Mouse (Mus musculus): ENCODE data around the gene Foxm1.

The Foxm1 gene

GRCm38 (mm10) chr6:128424269-128425019 lies 61.7 kb downstream of the Foxm1 start, which contains the start of gene Itfg2:
Itfg2 (minus strand) TSS chr6:128424931.
- DNase-seq (ENCODE audit: low spot score in 2 of 2) = peak; percentile 95

GRCm38 (mm10) chr6:128425046-128425445 lies 62.3 kb downstream of the Foxm1 start:
- no peak for DNase-seq (ENCODE audit: low spot score in 2 of 2)

Data from urinary bladder, postnatal 36 days (tissue).